Mouse (Mus musculus) heart, embryonic 16.5 days (tissue): ENCODE data around the gene Htr6. TPM values are rescaled to one million over a fixed set of nuclear protein-coding genes. Genes with fewer than 3 reads are reported as not detected.

Experiments
- ATAC-seq: fragments of 200-750 bp; cut with Nextera tagmentation; replicated peaks from 2 replicates; pipeline ENCODE4 v1.8.0; 2017; ENCODE audit warnings: moderate number of reproducible peaks; ENCODE audit not compliant: insufficient read depth, low FRiP score; ENCODE audit errors: extremely low read depth
- H3K27ac ChIP-seq: fragments of 300-500 bp; sonication (generic); 2 replicates; pipeline ENCODE4 v1.5.1; 2014; ENCODE audit warnings: mild to moderate bottlenecking, low read length, control low read depth, moderate library complexity
- H3K27me3 ChIP-seq: fragments of 300-500 bp; sonication (generic); 2 replicates; pipeline ENCODE4 v1.6.1; 2014; ENCODE audit warnings: low read length, mixed read lengths; ENCODE audit not compliant: control insufficient read depth, insufficient read depth
- H3K36me3 ChIP-seq: fragments of 300-500 bp; sonication (generic); 2 replicates; pipeline ENCODE4 v1.6.1; 2014; ENCODE audit not compliant: control insufficient read depth, insufficient read depth
- H3K4me1 ChIP-seq: fragments of 300-500 bp; sonication (generic); 2 replicates; pipeline ENCODE4 v1.6.1; 2014; ENCODE audit warnings: low read length, mixed read lengths; ENCODE audit not compliant: control insufficient read depth, insufficient read depth
- H3K4me2 ChIP-seq: fragments of 300-500 bp; sonication (generic); 2 replicates; pipeline ENCODE4 v1.6.1; 2014; ENCODE audit warnings: low read depth, mild to moderate bottlenecking, control low read depth, low read length
- H3K4me3 ChIP-seq: fragments of 300-500 bp; sonication (generic); 2 replicates; pipeline ENCODE4 v1.5.1; 2014; ENCODE audit warnings: mild to moderate bottlenecking, control low read depth, low read length
- H3K9ac ChIP-seq: fragments of 300-500 bp; sonication (generic); 2 replicates; pipeline ENCODE4 v1.6.1; 2014; ENCODE audit warnings: low read length, control low read depth
- H3K9me3 ChIP-seq: fragments of 300-500 bp; sonication (generic); replicated peaks from 2 replicates; pipeline ENCODE4 v1.6.1; 2016; ENCODE audit warnings: low read length; ENCODE audit not compliant: control insufficient read depth
- WGBS: fragments of 180-500 bp; shearing (Covaris S2); extraction: QIAGEN DNeasy Blood & Tissue Kit; methylation state at CpG from one replicate; pipeline ENCODE4 v1.1.7; 2014; 5-methylcytosine and 5-hydroxymethylcytosine counted together
- polyA plus RNA-seq: library from polyadenylated mRNA; unstranded; fragments of >200 nt; fragmentation: Nextera tagmentation; extraction: Ambion mirVana; gene quantifications from 2 replicates; pipeline ENCODE4 v1.2.1, GENCODE M21; 2015

Htr6 gene
- polyA plus RNA-seq, 1 experiment from 2014 or later = not detected

DNA sequence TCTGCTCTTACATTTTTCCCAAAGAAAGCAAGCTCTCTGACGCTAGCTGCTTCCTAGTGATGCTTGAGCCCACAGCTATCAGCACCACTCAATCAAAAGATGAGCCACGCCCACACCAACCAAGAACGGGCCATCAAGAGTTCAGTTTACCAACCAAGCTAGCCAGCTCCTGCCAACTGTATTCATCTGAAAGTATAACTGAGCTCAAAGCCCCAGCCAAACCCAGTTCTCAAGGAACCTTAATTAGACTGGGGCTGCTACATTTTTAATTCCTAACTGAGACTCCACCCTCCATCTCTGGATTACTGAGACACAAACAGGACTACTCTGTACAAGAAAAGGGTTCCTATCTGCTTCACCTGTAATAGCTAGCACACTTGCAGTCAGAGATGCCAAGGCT, 35.5 kb upstream of the Htr6 start:
- Histone ChIP-seq H3K9ac (no peak overlapping the region), H3K27me3 (no peaks in the 10 kb centered on the region), H3K36me3 (no peaks in the 10 kb centered on the region), H3K4me1 (peaks cover 35% of the 10 kb centered on the region), H3K27ac (peak overlapping the region; percentile 40; the same call in 1 of the 2 replicates), H3K9me3 (no peaks in the 10 kb centered on the region), H3K4me2 (no peak overlapping the region), H3K4me3 (no peak overlapping the region)
- no peak for ATAC-seq
- 44% methylated on average over 3 of the region's 3 CpGs for WGBS

DNA sequence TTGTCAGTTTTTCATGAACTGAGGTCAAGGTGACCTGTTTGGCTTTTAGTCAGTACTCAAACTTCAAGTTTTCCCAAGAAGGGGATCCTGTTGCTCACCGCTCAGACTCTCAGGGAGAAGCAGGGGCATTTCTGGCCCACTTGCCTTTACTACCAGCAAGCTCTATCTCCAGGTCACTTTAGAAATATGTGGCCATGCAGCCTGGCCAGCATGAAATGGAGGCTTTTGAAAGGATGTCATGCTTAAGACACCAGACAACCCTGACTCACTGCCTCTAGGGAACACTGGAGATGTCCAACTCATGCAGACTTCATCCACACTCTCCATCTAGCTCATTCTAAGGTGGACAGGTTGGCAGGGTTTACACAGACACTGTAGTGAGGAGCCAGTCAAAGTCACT, 30.1 kb upstream of the Htr6 start:
- WGBS = 89% methylated on average over 1 of the region's 1 CpGs
- peaks cover 2% of the 10 kb centered on the region for H3K4me1 ChIP-seq
- no peak for ATAC-seq
- H3K4me2 ChIP-seq = no peak overlapping the region
- peaks cover 22% of the 10 kb centered on the region for H3K36me3 ChIP-seq
- no peaks in the 10 kb centered on the region for H3K27me3 ChIP-seq
- H3K9ac ChIP-seq = no peak overlapping the region
- H3K4me3 ChIP-seq = no peak overlapping the region
- H3K9me3 ChIP-seq = no peaks in the 10 kb centered on the region
- no peak overlapping the region for H3K27ac ChIP-seq

DNA sequence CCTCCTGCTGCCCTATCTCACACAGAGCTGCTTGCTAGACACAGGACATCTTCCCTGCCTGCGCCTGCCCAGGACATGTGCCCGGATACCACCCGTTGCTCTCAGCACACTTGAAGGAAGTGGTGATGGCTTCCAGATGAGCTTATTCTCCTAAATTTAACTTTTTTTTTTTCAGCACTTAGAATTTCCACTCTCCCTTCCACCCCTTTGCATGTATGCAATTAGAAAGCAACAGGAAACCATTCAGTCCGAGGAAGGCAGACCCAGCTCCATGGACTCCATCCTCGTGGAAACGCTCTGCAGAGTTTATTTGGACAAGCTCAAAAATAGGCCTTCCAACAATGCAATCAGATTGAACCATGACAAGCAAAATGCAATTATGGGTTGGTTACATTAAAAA, 26.2 kb upstream of the Htr6 start:
- WGBS = 68% methylated on average over 6 of the region's 6 CpGs
- ATAC-seq = no peak
- Histone ChIP-seq H3K9ac (no peak overlapping the region), H3K4me1 (no peaks in the 10 kb centered on the region), H3K36me3 (peaks cover 22% of the 10 kb centered on the region), H3K27me3 (no peaks in the 10 kb centered on the region), H3K9me3 (no peaks in the 10 kb centered on the region), H3K4me3 (no peak overlapping the region), H3K27ac (no peak overlapping the region), H3K4me2 (no peak overlapping the region)

DNA sequence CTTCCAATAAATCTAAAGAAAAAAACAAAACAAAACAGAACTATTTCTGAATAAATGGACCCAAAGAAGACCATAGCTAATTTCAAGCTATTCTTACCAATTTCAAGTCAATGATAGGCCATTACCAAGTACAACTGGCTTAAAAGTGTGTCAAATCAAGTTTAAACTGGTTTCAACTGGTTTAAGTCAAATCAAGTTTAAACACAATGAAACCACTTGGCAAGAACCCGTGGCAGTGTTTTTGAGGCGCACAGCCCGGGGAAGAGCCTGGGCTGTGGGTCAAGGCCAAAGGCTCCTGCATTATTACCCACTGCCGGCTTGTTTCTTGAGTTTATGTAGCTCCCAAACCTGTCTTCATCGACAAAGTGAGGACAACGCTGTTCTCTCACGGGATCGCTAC, 25.0 kb upstream of the Htr6 start:
- Histone ChIP-seq H3K27me3 (no peaks in the 10 kb centered on the region), H3K9me3 (no peaks in the 10 kb centered on the region), H3K27ac (no peak overlapping the region), H3K4me2 (no peak overlapping the region), H3K4me3 (no peak overlapping the region), H3K4me1 (peaks cover 11% of the 10 kb centered on the region), H3K36me3 (peaks cover 22% of the 10 kb centered on the region), H3K9ac (no peak overlapping the region)
- no peak for ATAC-seq
- 93% methylated on average over 8 of the region's 8 CpGs for WGBS

DNA sequence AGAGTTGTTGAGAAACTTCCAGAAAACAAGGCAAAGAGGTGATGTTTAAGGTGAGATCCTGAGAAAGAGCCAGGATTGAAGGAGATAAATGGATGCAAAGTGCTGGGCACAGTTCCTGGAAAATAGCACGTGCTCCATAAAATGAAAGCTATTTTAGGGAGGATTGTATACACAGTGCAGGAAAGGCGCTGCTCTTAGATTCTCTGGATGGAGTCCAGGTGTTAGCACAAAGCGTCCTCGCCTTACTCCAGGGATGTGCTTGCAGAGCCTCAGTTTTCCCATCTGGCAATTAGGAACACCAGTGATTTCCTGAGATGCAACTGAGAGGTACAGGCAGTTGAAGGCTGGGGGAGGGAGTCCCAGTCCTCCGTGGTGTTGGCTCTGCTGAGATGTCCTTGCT, 20.8 kb upstream of the Htr6 start:
- no peaks in the 10 kb centered on the region; the same call in 1 of the 2 replicates for H3K36me3 ChIP-seq
- no peak overlapping the region for H3K27ac ChIP-seq
- H3K4me1 ChIP-seq = peaks cover 25% of the 10 kb centered on the region
- peaks cover 5% of the 10 kb centered on the region for H3K9me3 ChIP-seq
- peaks cover 20% of the 10 kb centered on the region for H3K27me3 ChIP-seq
- no peak overlapping the region for H3K4me3 ChIP-seq
- no peak overlapping the region for H3K4me2 ChIP-seq
- no peak overlapping the region for H3K9ac ChIP-seq
- 35% methylated on average over 5 of the region's 5 CpGs for WGBS
- peak; percentile 42; the same call in 1 of the 2 replicates for ATAC-seq

DNA sequence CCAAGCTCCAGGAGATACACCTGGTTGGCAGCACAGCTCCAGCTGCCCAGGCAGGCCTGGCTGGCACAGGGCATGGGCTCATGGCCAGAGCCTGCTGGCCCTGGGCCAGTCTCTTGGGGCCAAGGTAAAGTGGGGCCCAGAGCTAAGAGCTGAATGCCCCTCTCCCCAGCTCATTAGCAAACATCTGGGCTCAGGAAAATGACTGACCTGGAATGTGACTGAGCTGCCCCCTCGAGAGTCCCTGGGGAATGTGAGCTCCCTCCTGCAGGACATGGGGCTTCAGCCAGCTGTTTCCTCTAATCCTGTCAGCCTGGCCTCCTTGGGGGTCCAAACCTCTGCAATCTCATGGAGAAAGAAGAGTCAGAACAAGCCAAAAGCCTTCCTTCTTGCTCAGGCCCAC, 20.0 kb upstream of the Htr6 start:
- 16% methylated on average over 1 of the region's 1 CpGs for WGBS
- ATAC-seq = no peak
- Histone ChIP-seq H3K36me3 (no peaks in the 10 kb centered on the region; the same call in 1 of the 2 replicates), H3K4me3 (no peak overlapping the region), H3K27ac (no peak overlapping the region), H3K9me3 (peaks cover 5% of the 10 kb centered on the region), H3K4me1 (peaks cover 25% of the 10 kb centered on the region), H3K9ac (no peak overlapping the region), H3K27me3 (peaks cover 26% of the 10 kb centered on the region), H3K4me2 (no peak overlapping the region)

DNA sequence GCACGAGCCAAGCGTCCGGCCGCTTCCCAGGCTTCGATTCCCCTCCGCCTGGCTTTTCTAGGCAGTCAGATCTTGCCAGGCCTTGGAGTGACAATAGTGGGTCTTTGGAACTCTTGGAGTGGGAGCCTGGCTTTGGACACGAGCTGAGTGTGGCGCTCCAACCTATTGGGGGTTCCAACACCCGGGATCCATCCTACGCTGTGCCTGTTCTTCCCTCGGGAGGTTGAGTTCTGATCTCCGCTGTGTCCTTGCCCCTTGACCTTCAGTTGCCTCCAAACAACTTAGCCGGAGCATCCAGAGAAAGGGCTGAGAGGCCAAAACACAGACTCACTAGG, 17.8 kb upstream of the Htr6 start:
- H3K4me2 ChIP-seq = peak overlapping the region; percentile 87
- H3K27ac ChIP-seq = no peak overlapping the region
- H3K4me3 ChIP-seq = peak overlapping the region; percentile 69
- peaks cover 5% of the 10 kb centered on the region for H3K9me3 ChIP-seq
- H3K36me3 ChIP-seq = no peaks in the 10 kb centered on the region; the same call in 1 of the 2 replicates
- peaks cover 29% of the 10 kb centered on the region for H3K27me3 ChIP-seq
- ATAC-seq = no peak
- 26% methylated on average over 13 of the region's 13 CpGs for WGBS
- H3K9ac ChIP-seq = peak overlapping the region; percentile 79
- H3K4me1 ChIP-seq = peaks cover 27% of the 10 kb centered on the region

DNA sequence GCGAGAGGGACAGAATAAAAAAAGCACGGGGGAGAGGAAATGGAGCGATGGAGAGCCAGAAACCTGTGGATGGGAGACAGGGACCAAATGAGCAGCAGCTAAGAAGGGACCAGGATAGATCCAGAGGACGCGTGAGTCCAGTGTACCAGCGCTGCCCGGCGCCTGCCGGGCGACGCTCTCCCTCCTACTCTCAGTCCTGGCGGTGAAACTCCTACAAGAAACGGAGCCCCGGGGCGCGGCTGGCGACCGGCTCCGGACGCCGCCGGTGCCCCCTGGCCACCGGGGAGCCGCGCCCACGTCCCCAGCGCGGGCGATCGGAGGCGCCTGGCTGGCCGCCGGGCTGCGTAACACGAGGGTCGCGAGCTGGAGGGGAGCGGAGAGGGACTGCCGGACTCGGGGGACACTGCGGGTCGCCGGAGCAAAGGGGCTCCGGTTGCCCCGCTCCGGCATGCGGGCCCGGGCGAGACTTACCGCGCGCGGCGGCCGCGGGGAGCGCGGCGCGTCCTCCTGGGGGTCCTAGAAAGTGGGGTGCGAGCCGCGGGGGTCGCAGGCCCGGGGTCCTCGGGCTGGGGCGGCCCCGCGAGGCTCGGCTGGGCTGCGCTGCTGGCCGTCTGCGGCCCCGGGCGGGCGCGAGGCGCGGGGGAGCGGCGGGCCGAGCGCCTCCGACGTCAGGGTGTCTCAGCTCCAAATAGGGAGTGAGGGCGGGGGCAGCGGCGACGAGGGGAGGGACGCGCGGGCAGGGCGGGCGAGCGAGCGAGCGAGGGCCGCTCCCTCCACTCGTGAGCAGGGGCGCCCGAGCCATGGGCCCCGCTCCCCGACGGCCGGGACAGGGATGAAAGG, 17.2 kb upstream of the Htr6 start, which contains the start of gene Nbl1:
Gene Nbl1 (minus strand): TSS at position 638 of the 840 bp plus-strand sequence.
- Histone ChIP-seq H3K4me2 (peak within 1 kb of the TSS; percentile 87), H3K9me3 (peaks cover 5% of the 10 kb centered on the region), H3K4me1 (peaks cover 29% of the 10 kb centered on the region), H3K9ac (peak within 1 kb of the TSS; percentile 79), H3K4me3 (peak within 1 kb of the TSS; percentile 69), H3K27me3 (peaks cover 29% of the 10 kb centered on the region), H3K36me3 (no peaks in the 10 kb centered on the region; the same call in 1 of the 2 replicates), H3K27ac (peak within 1 kb of the TSS; percentile 24)
- peak; percentile 52 for ATAC-seq
- under 1% methylated on average over 104 of the region's 105 CpGs for whole genome bisulfite sequencing
